Mouse (Mus musculus) cortical plate, adult 2 months (tissue): ENCODE results near the gene Vamp4.

Experiments used
- CTCF ChIP-seq: fragments of 200-500 bp; IDR thresholded peaks from 2 replicates; pipeline ENCODE4 v1.5.1; 2011; ENCODE audit warnings: mild to moderate bottlenecking, control low read depth, low read length; ENCODE audit not compliant: insufficient read depth; ENCODE audit errors: extremely low read depth
- POLR2A ChIP-seq: fragments of 200-500 bp; IDR thresholded peaks from 2 replicates; pipeline ENCODE4 v1.6.1; 2011; ENCODE audit warnings: mild to moderate bottlenecking, low read length, control low read depth; ENCODE audit not compliant: insufficient read depth; ENCODE audit errors: extremely low read depth

GRCm38 (mm10) chr1:162638535-162638934 lies 68.2 kb downstream of the Vamp4 start:
- TF ChIP-seq POLR2A = no peak
- TF ChIP-seq CTCF = no peak
